19 mouse cellular contexts compared by ENCODE assay signal in genomic region chr17:44714116-44714515, GRCm38 (mm10).
"Had no signal": no experiment of that assay in that cellular context is flagged by ENCODE, and none has a peak within 500 bp of the region (broad histone marks: within the 10 kb centered on the region; RNA-seq: fewer than 3 reads in every experiment).

No protein-coding gene starts in this region.

- H3K9me3 ChIP-seq: kidney, embryonic 15.5 days; limb, embryonic 12.5 days; limb, embryonic 15.5 days; lung, embryonic 15.5 days had no signal

- H3K27me3 ChIP-seq: kidney, embryonic 15.5 days; limb, embryonic 15.5 days; lung, embryonic 15.5 days had no signal

- DNase-seq: kidney, adult 8-10 months; kidney, postnatal 10 days; kidney, postnatal 36 days; layer of hippocampus, postnatal 36 days; left cerebral cortex, postnatal 4 days; liver, postnatal 0 days; midbrain, embryonic 14.5 days; right cerebral cortex, adult 18-20 months; right cerebral cortex, postnatal 14 days; right cerebral cortex, postnatal 4 days; thymus, postnatal 25 days had no signal

- H3K36me3 ChIP-seq: kidney, embryonic 15.5 days; limb, embryonic 12.5 days; limb, embryonic 15.5 days; lung, embryonic 15.5 days had no signal

- H3K4me3 ChIP-seq: kidney, embryonic 15.5 days; left cerebral cortex, adult 2 months; limb, embryonic 12.5 days; limb, embryonic 15.5 days; lung, embryonic 15.5 days had no signal

- ATAC-seq: liver, postnatal 0 days had no signal

- H3K9ac ChIP-seq: kidney, embryonic 15.5 days; limb, embryonic 12.5 days; limb, embryonic 15.5 days; liver, embryonic 14.5 days; liver, postnatal 0 days; lung, embryonic 15.5 days had no signal

- H3K27ac ChIP-seq: kidney, embryonic 15.5 days; left cerebral cortex, adult 2 months; limb, embryonic 12.5 days; limb, embryonic 15.5 days; liver, embryonic 14.5 days had no signal

- H3K4me2 ChIP-seq: kidney, embryonic 15.5 days; limb, embryonic 12.5 days; limb, embryonic 15.5 days; liver, embryonic 11.5 days; lung, embryonic 15.5 days; midbrain, embryonic 11.5 days had no signal
